Mouse (Mus musculus): ENCODE data around the gene Gng2. TPM values are rescaled to one million over a fixed set of nuclear protein-coding genes. Genes with fewer than 3 reads are reported as not detected.
"Not testable (repeated sequence)": the region's sequence is repeated elsewhere in the genome, so short reads cannot be mapped to it uniquely, and the experiment has no call there.

The Gng2 gene
- total RNA-seq, 4 experiments from 2014 or later: 262 to 293 (median 273) TPM

DNA sequence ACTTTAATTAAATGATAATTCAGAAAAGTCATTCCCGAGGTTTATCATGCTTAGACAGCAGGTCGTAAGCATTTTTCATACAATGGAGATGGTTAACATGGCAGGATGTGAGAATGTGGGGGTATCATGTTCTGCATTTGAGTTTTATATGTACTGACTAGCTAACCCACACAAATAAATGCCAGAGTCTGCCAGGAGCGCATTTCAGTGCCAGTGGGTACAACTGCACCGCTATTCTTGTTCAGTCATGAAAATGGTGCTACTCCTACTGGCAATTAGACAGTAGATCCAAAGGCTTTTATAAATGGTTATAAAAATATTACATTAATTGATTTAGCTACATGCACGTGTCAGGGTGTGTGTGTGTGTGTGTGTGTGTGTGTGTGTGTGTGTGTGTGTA lies 38.9 kb downstream of the Gng2 start:
- DNase-seq (ENCODE audit: low spot score in 2 of 2): no peak

- no peak for DNase-seq (ENCODE audit: low spot score in 2 of 2)
These were observed 42.3 kb downstream of the Gng2 start for GRCm38 (mm10) chr14:19935084-19935483.

GRCm38 (mm10) chr14:19933314-19933713 lies 44.1 kb downstream of the Gng2 start:
- no peak for DNase-seq (ENCODE audit: low spot score in 2 of 2)

GRCm38 (mm10) chr14:19927879-19928278 lies 49.5 kb downstream of the Gng2 start:
- DNase-seq (ENCODE audit: low spot score in 2 of 2): no peak

- DNase-seq (ENCODE audit: low spot score in 2 of 2): no peak
These were observed 50.3 kb downstream of the Gng2 start for GRCm38 (mm10) chr14:19927156-19927555.

- DNase-seq (ENCODE audit: low spot score in 2 of 2): no peak
These were observed 51.1 kb downstream of the Gng2 start for GRCm38 (mm10) chr14:19926312-19926711.

DNA sequence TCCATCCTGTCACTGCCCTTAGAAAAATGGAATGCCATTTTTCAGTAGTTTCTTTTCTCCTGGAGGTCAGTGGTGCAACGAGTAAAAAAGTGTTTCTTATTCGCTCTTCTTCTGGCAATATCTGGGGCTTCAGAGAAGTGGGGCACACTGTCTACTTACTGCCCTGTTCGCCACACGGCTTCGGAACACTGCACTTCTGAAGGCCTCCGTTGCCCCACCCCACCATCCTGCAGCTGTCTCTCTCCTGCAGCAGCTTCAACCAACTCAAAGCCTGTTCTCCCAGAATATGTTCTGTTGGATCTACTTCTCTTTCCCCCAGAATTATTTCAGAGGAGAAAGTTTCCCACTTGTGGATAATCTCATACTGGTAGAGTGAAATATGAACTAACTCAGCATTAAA lies 52.3 kb downstream of the Gng2 start:
- no peak for DNase-seq (ENCODE audit: low spot score in 2 of 2)

- no peak for DNase-seq (ENCODE audit: low spot score in 2 of 2)
These were observed 53.3 kb downstream of the Gng2 start for GRCm38 (mm10) chr14:19924086-19924485.

DNA sequence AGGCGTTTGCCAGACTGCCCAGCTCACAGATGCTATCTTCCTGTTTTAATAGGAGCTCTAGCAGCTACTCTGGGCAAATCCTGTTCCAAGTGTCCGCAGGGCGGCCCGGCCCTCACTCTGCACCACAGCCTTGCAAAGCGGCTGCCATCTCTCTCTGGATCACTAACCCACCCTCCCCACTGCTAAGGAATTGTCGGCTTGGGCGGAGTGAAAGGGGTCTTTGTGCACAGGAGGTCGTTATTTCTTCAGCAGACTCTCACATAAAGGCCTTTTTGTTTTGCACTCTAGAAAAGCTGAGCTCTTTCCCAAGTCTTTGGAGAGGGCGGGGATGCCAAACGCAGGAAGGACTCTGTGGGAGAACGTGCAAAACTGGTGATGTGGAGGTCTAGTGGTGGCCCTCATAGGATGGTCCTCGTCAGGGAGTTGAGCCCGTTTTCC lies 57.2 kb downstream of the Gng2 start:
- DNase-seq (ENCODE audit: low spot score in 2 of 2): no peak

DNA sequence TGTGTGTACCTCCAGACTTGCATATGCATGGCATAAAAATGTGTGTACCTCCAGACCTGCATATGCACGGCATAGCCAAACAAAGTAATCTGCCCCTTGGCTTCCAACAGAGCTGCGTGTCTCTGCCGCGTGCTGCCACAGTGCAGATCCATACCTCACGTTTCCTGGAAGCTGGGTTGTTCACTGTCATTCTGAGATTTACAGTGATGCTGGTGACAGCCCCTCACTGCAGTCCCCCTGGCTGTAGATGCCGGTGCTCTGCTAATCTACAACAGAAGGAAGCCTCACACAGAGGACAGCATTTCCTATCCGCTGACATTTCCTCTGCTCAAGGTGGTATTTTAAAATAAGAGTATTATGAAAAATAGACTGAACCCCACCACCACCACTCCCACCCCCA lies 57.6 kb downstream of the Gng2 start:
- DNase-seq (ENCODE audit: low spot score in 2 of 2): no peak

DNA sequence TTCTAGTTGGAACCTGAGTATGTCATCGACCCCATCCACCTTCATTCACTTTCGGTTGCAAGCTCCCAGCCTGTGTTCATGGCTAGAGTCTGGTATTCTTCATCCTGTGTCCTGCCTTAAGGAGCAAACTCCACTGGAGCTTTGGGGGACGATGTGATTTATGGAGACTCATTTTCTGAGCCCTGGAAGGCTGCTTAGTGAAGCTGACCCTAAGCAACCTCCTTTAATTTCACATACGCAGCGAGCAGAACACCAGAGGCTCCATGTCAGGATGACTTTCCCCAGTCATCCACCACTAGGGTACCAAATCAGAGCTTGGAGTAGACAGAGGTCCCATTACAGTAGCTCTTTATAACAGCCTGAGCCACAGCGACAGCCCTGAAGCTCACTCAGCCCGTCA lies 59.9 kb downstream of the Gng2 start:
- no peak for DNase-seq (ENCODE audit: low spot score in 2 of 2)

- no peak for DNase-seq (ENCODE audit: low spot score in 2 of 2)
These were observed 61.1 kb downstream of the Gng2 start for GRCm38 (mm10) chr14:19916315-19916714.

DNA sequence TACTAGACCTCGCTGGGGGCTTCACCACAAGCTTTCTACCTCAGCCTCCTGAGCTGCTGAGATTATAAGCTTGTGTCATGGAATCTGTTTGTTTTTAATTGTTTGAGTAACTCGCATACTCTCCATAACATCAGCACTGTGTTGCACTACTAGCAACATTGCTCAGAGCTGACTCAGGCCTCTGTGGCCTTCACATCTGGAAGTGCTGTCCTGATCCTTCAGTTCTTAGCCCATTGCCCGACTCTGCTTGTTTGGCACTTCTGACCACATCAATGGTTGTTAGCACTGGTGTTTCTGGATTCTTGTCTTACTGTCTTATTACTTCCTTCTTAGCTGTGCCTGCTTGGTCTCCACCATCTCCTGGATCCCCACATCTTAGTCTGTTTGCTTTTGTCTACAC lies 64.5 kb downstream of the Gng2 start:
- DNase-seq (ENCODE audit: low spot score in 2 of 2): no peak

DNA sequence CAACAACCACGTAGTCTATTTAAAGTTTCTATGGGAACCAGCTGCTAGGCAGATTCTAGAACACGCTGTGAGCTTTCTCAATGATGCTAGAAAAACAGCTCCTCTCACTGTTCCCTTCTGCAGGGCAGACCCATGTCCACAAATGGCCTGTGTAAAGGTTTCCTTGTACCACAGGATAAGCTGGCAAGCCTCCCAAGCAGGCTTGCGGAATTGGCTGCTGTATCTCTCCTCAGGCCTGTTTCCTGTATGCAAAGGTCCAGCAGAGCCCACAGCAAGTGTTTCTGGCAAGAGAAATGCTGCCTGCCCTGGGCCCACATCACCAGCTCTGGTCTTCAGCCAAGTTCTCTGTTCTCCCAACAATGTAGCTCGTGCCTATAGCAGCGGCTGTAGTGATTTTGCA lies 71.8 kb downstream of the Gng2 start:
- DNase-seq (ENCODE audit: low spot score in 2 of 2): peak; percentile 51 to 58

- no peak for DNase-seq (ENCODE audit: low spot score in 2 of 2)
These were observed 72.6 kb downstream of the Gng2 start for GRCm38 (mm10) chr14:19904821-19905220.

GRCm38 (mm10) chr14:19904031-19904430 lies 73.4 kb downstream of the Gng2 start:
- DNase-seq (ENCODE audit: low spot score in 2 of 2): no peak

- DNase-seq (ENCODE audit: low spot score in 2 of 2): no peak
These were observed 76.9 kb downstream of the Gng2 start for GRCm38 (mm10) chr14:19900492-19900891.

GRCm38 (mm10) chr14:19887569-19887968 lies 89.9 kb downstream of the Gng2 start:
- DNase-seq (ENCODE audit: low spot score in 2 of 2): peak; percentile 43 to 59

DNA sequence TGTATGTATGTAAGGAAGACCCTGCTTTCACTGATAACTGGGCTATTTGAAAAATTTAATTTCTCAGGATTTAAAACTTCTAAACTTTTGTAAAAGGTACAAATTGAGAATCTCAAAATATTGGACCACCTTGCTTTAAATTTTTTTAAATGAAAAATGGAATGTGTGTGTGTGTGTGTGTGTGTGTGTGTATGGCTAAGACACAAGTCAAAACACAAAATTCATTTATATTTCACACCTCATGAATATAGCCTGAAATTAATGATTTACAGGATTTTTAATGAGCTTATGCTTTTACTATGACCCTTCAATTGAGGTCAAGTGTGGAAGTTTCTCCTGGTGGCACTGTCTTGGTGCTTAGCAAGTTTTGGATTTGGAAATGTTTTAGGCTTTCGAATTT lies 93.0 kb downstream of the Gng2 start:
- DNase-seq (ENCODE audit: low spot score in 2 of 2): not testable (repeated sequence)

GRCm38 (mm10) chr14:19874201-19874807 lies 103.1 kb downstream of the Gng2 start:
- no peak for DNase-seq (ENCODE audit: low spot score in 2 of 2)

DNA sequence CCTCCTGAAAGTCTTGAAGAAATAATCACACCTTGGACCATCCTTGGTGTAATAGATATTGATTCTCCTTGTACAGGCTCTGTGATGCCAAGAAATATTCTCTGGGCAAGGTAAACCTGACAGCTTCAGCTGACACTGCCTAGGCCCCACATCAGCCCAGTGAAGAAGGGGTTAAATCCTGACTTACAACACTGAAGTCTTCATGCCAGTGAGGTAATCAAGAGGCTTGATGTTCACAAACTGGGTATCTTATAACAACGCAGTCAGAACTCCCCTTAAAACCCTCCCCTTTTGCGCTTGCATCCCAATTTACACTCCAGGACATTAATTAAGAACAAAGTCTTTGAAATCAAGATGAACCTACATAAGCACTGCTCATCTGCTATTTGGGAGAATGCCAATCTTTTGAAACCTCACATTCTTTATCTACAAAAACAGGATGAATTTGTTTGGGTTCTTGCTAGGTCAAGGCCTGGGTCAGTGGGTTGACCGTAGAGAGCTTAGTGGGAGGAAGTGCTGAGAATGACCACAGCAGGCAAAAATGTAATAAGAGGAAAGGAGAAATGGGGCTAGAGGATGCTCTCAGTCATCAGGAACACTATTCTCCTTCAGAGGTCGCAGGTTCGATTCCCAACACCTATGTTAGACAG lies 110.0 kb downstream of the Gng2 start:
- DNase-seq (ENCODE audit: low spot score in 2 of 2): no peak

- DNase-seq (ENCODE audit: low spot score in 2 of 2): not testable (repeated sequence)
These were observed 112.3 kb downstream of the Gng2 start for GRCm38 (mm10) chr14:19865121-19865520.

- no peak for DNase-seq (ENCODE audit: low spot score in 2 of 2)
These were observed 115.9 kb downstream of the Gng2 start for GRCm38 (mm10) chr14:19861311-19862080.
